18 mouse cellular contexts compared by ENCODE assay signal in genomic region chr7:122012949-122013348, GRCm38 (mm10). TPM values are rescaled to one million over a fixed set of nuclear protein-coding genes. Genes with fewer than 3 reads are reported as not detected.
DNase-seq lines count a peak whose midpoint lies in the region; ATAC-seq lines count a peak whose summit lies in the region.
"Had no signal": no experiment of that assay in that cellular context is flagged by ENCODE, and none has a peak within 500 bp of the region (broad histone marks: within the 10 kb centered on the region; RNA-seq: fewer than 3 reads in every experiment).

No protein-coding gene starts in this region.

- H3K27ac ChIP-seq in liver, embryonic 13.5 days, result no peak overlapping the region
- H3K27ac ChIP-seq in intestine, embryonic 16.5 days (ENCODE audit: low read length), result 0 out of 2 replicates have a peak overlapping the region, but pooled peaks have one; percentile 57
- H3K27ac ChIP-seq in stomach, embryonic 15.5 days, result no peak overlapping the region
- H3K27ac ChIP-seq: embryonic facial prominence, embryonic 15.5 days; forebrain, embryonic 10.5 days; hindbrain, embryonic 10.5 days; hindbrain, embryonic 14.5 days had no signal

- H3K9me3 ChIP-seq in liver, embryonic 13.5 days (replicated peaks), result no peaks in the 10 kb centered on the region
- H3K9me3 ChIP-seq in intestine, embryonic 16.5 days (ENCODE audit: control insufficient read depth, low read length), result no peaks in the 10 kb centered on the region
- no peaks in the 10 kb centered on the region for H3K9me3 ChIP-seq in stomach, embryonic 15.5 days
- H3K9me3 ChIP-seq: embryonic facial prominence, embryonic 15.5 days; forebrain, embryonic 10.5 days; hindbrain, embryonic 10.5 days had no signal

- H3K4me2 ChIP-seq in liver, embryonic 13.5 days, result no peak overlapping the region
- H3K4me2 ChIP-seq in intestine, embryonic 16.5 days (ENCODE audit: low read depth, low read length), result no peak overlapping the region
- H3K4me2 ChIP-seq in stomach, embryonic 15.5 days, result no peak overlapping the region
- H3K4me2 ChIP-seq: embryonic facial prominence, embryonic 15.5 days; heart, embryonic 11.5 days; hindbrain, embryonic 14.5 days had no signal

- H3K27me3 ChIP-seq in liver, embryonic 13.5 days, result no peaks in the 10 kb centered on the region
- H3K27me3 ChIP-seq in intestine, embryonic 16.5 days (replicated peaks; ENCODE audit: control insufficient read depth, insufficient read depth, low read length), result no peaks in the 10 kb centered on the region
- H3K27me3 ChIP-seq in stomach, embryonic 15.5 days (replicated peaks), result no peaks in the 10 kb centered on the region
- H3K27me3 ChIP-seq: CH12.LX; embryonic facial prominence, embryonic 15.5 days had no signal

- peaks cover 55% of the 10 kb centered on the region for H3K4me1 ChIP-seq in liver, embryonic 13.5 days (replicated peaks)
- H3K4me1 ChIP-seq in intestine, embryonic 16.5 days (ENCODE audit: control insufficient read depth, insufficient read depth, low read length), result peaks cover 28% of the 10 kb centered on the region
- peaks cover 23% of the 10 kb centered on the region for H3K4me1 ChIP-seq in stomach, embryonic 15.5 days

- no peak overlapping the region for H3K4me3 ChIP-seq in liver, embryonic 13.5 days (replicated peaks)
- no peak overlapping the region for H3K4me3 ChIP-seq in intestine, embryonic 16.5 days (ENCODE audit: low read length)
- no peak overlapping the region for H3K4me3 ChIP-seq in stomach, embryonic 15.5 days (replicated peaks)
- H3K4me3 ChIP-seq: embryonic facial prominence, embryonic 15.5 days; erythroblast, embryonic 14.5 days; forebrain, embryonic 10.5 days; hindbrain, embryonic 10.5 days had no signal

- peak; percentile 8 for DNase-seq in liver, embryonic 13.5 days
- no peak for DNase-seq in liver
- no peak for DNase-seq in kidney, adult 8-10 months
- no peak for DNase-seq in Muller cell, postnatal 12 days (ENCODE audit: inconsistent ontology term)
- no peak for DNase-seq in lung, postnatal 4 days
- DNase-seq: adrenal gland, adult 8-10 months; adrenal gland, postnatal 36 days; gastrocnemius, postnatal 10 days had no signal

- H3K9ac ChIP-seq in liver, embryonic 13.5 days, result no peak overlapping the region
- H3K9ac ChIP-seq in intestine, embryonic 16.5 days (ENCODE audit: low read depth, low read length), result no peak overlapping the region
- no peak overlapping the region for H3K9ac ChIP-seq in stomach, embryonic 15.5 days
- H3K9ac ChIP-seq: embryonic facial prominence, embryonic 15.5 days; hindbrain, embryonic 14.5 days had no signal

- H3K36me3 ChIP-seq in liver, embryonic 13.5 days, result peaks cover 45% of the 10 kb centered on the region
- H3K36me3 ChIP-seq in intestine, embryonic 16.5 days (ENCODE audit: control insufficient read depth, insufficient read depth, low read length), result peaks cover 27% of the 10 kb centered on the region
- H3K36me3 ChIP-seq in stomach, embryonic 15.5 days, result peaks cover 12% of the 10 kb centered on the region; the same call in 1 of the 2 replicates

- WGBS in liver, embryonic 13.5 days (ENCODE audit: insufficient replicate concordance), result 39% methylated on average over 10 of the region's 10 CpGs
- 69% methylated on average over 10 of the region's 10 CpGs for WGBS in intestine, embryonic 16.5 days
- WGBS in stomach, embryonic 15.5 days, result 73% methylated on average over 10 of the region's 10 CpGs

- ATAC-seq in liver, embryonic 13.5 days (ENCODE audit: low read depth), result no peak
- ATAC-seq in intestine, embryonic 16.5 days, result peak; percentile 79
- peak; percentile 64 for ATAC-seq in stomach, embryonic 15.5 days (ENCODE audit: insufficient read depth, low FRiP score, low read depth)
- ATAC-seq: forebrain, embryonic 14.5 days had no signal

RNA-seq across cellular contexts. Expression of gene Gga2, which starts 8.1 kb away (rescaled TPM):
- polyA plus RNA-seq in liver, embryonic 13.5 days (2015; fragmentation: Nextera tagmentation; extraction: Ambion mirVana), result 39.7 and 41.9 TPM in 2 replicates
- 118 and 132 TPM in 2 replicates for polyA plus RNA-seq in intestine, embryonic 16.5 days (2015; fragmentation: Nextera tagmentation; extraction: Ambion mirVana)
- 87.9 and 107 TPM in 2 replicates for polyA plus RNA-seq in stomach, embryonic 15.5 days (2015; fragmentation: Nextera tagmentation; extraction: Ambion mirVana)

RNA-seq across cellular contexts. Expression of gene Cog7, which starts 31.4 kb away (rescaled TPM):
- polyA plus RNA-seq in liver, embryonic 13.5 days (2015; fragmentation: Nextera tagmentation; extraction: Ambion mirVana), result 11.1 and 11.4 TPM in 2 replicates
- polyA plus RNA-seq in intestine, embryonic 16.5 days (2015; fragmentation: Nextera tagmentation; extraction: Ambion mirVana), result 22.1 and 25.6 TPM in 2 replicates
- polyA plus RNA-seq in stomach, embryonic 15.5 days (2015; fragmentation: Nextera tagmentation; extraction: Ambion mirVana), result 21.2 and 25.0 TPM in 2 replicates

RNA-seq across cellular contexts. Expression of gene Ubfd1, which starts 54.0 kb away (rescaled TPM):
- polyA plus RNA-seq in liver, embryonic 13.5 days (2015; fragmentation: Nextera tagmentation; extraction: Ambion mirVana), result 18.7 and 22.1 TPM in 2 replicates
- polyA plus RNA-seq in intestine, embryonic 16.5 days (2015; fragmentation: Nextera tagmentation; extraction: Ambion mirVana), result 39.5 and 45.3 TPM in 2 replicates
- polyA plus RNA-seq in stomach, embryonic 15.5 days (2015; fragmentation: Nextera tagmentation; extraction: Ambion mirVana), result 60.2 and 63.2 TPM in 2 replicates

RNA-seq across cellular contexts. Expression of gene Ears2, which starts 54.1 kb away (rescaled TPM):
- 8.3 TPM in 2 replicates for polyA plus RNA-seq in liver, embryonic 13.5 days (2015; fragmentation: Nextera tagmentation; extraction: Ambion mirVana)
- polyA plus RNA-seq in intestine, embryonic 16.5 days (2015; fragmentation: Nextera tagmentation; extraction: Ambion mirVana), result 19.4 and 20.7 TPM in 2 replicates
- polyA plus RNA-seq in stomach, embryonic 15.5 days (2015; fragmentation: Nextera tagmentation; extraction: Ambion mirVana), result 17.5 and 18.4 TPM in 2 replicates
